In the genomic region with DNA sequence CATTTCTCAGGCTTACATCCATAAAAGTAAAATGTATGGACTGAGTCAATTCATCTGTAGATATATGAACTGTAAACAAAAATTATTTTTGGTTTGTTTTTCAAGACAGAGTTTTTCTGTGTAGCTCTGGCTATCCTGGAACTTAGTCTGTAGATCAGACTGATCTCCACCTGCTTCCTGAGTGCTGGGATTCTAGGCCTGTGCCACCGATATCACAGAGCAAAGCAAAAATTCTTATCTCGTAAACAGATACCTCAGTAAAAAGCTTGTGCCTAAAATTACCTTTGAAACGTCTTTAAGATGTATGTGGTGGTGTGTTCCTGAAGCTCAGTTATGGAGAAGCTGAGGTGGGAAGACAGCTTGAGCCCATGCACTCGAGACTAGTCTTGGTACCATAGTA, we compare ENCODE assay signal across 17 mouse cellular contexts.
"Had no signal": no experiment of that assay in that cellular context is flagged by ENCODE, and none has a peak within 500 bp of the region (broad histone marks: within the 10 kb centered on the region; RNA-seq: fewer than 3 reads in every experiment).

No protein-coding gene starts in this region.

- DNase-seq: retina, postnatal 1 day; right cerebral cortex, adult 18-20 months; right cerebral cortex, postnatal 14 days; right cerebral cortex, postnatal 25 days; right cerebral cortex, postnatal 4 days; spleen, adult 18-20 months; thymus, adult 18-20 months; thymus, adult 2 months; thymus, postnatal 14 days; thymus, postnatal 25 days; thymus, postnatal 36 days; thymus, postnatal 4 days had no signal

- H3K4me3 ChIP-seq: neural tube, embryonic 12.5 days; neural tube, embryonic 13.5 days; neural tube, embryonic 15.5 days; stomach, embryonic 15.5 days had no signal

- H3K9me3 ChIP-seq: neural tube, embryonic 12.5 days; neural tube, embryonic 13.5 days; neural tube, embryonic 15.5 days; stomach, embryonic 15.5 days had no signal

- H3K4me1 ChIP-seq: neural tube, embryonic 12.5 days; neural tube, embryonic 13.5 days; neural tube, embryonic 15.5 days; stomach, embryonic 15.5 days had no signal

- H3K27me3 ChIP-seq: neural tube, embryonic 12.5 days; neural tube, embryonic 13.5 days; neural tube, embryonic 15.5 days; stomach, embryonic 15.5 days had no signal

- H3K4me2 ChIP-seq: neural tube, embryonic 12.5 days; neural tube, embryonic 13.5 days; neural tube, embryonic 15.5 days; stomach, embryonic 15.5 days had no signal

- H3K9ac ChIP-seq: neural tube, embryonic 12.5 days; neural tube, embryonic 13.5 days; neural tube, embryonic 15.5 days; stomach, embryonic 15.5 days had no signal

- H3K27ac ChIP-seq: neural tube, embryonic 12.5 days; neural tube, embryonic 13.5 days; neural tube, embryonic 15.5 days; stomach, embryonic 15.5 days; stomach, postnatal 0 days had no signal

- H3K36me3 ChIP-seq: neural tube, embryonic 15.5 days; stomach, embryonic 15.5 days had no signal
